Mouse (Mus musculus) midbrain, embryonic 12.5 days (tissue): ENCODE measurements at regions not wholly inside any gene's neighbourhood (a gene's known extent, or its start where the extent isn't known, plus 50 kb on each side); places are given as distances from the start of the nearest gene placed in this dataset.
"Not testable (repeated sequence)": the region's sequence is repeated elsewhere in the genome, so short reads cannot be mapped to it uniquely, and the experiment has no call there.

Source experiments
- ATAC-seq: fragments of 200-750 bp; cut with Nextera tagmentation; 2 replicates; pipeline ENCODE4 v1.8.0; 2017; ENCODE audit warnings: low read depth, moderate TSS enrichment, moderate library complexity; ENCODE audit not compliant: low FRiP score
- H3K27ac ChIP-seq: fragments of 300-500 bp; sonication (generic); replicated peaks from 2 replicates; pipeline ENCODE4 v1.5.1; 2016; ENCODE audit warnings: mild to moderate bottlenecking
- H3K27me3 ChIP-seq: fragments of 300-500 bp; sonication (generic); 2 replicates; pipeline ENCODE4 v1.6.1; 2016; ENCODE audit warnings: mild to moderate bottlenecking
- H3K36me3 ChIP-seq: fragments of 300-500 bp; sonication (generic); 2 replicates; pipeline ENCODE4 v1.6.1; 2016
- H3K4me1 ChIP-seq: fragments of 300-500 bp; sonication (generic); 2 replicates; pipeline ENCODE4 v1.6.1; 2016
- H3K4me2 ChIP-seq: fragments of 300-500 bp; sonication (generic); replicated peaks from 2 replicates; pipeline ENCODE4 v1.6.1; 2016; ENCODE audit warnings: mild to moderate bottlenecking, moderate library complexity
- H3K4me3 ChIP-seq: fragments of 300-500 bp; sonication (generic); 2 replicates; pipeline ENCODE4 v1.5.1; 2016; ENCODE audit warnings: mild to moderate bottlenecking
- H3K9ac ChIP-seq: fragments of 300-500 bp; sonication (generic); replicated peaks from 2 replicates; pipeline ENCODE4 v1.6.1; 2016; ENCODE audit warnings: mild to moderate bottlenecking, moderate library complexity
- H3K9me3 ChIP-seq: fragments of 300-500 bp; sonication (generic); 2 replicates; pipeline ENCODE4 v1.6.1; 2016; ENCODE audit warnings: mild to moderate bottlenecking
- WGBS: fragments of 180-500 bp; shearing (Covaris S2); methylation state at CpG from one replicate; pipeline ENCODE4 v1.1.7; 2016; 5-methylcytosine and 5-hydroxymethylcytosine counted together

DNA sequence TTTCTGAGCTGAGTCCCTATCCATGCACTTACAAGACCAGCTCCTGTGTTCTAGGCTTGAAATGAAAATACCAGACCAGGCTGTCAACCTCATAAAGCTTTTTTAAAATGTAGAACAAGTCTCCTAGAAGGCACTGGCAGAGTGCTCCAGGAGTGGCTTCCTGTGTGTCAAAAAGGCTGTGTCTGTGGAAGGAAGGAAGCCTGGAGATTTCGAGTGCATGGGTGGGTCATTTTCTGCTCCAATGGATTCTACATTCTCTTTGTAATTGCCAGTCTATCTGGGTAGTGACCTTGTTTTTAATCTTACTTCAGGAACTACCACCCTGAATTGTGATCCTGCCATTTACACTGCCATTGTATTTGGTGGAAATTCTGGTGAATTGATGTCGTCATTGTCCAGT, 113.9 kb upstream of the Slc38a2 start:
- peaks cover 13% of the 10 kb centered on the region for H3K9me3 ChIP-seq
- H3K4me2 ChIP-seq: no peak overlapping the region
- no peak overlapping the region for H3K9ac ChIP-seq
- no peaks in the 10 kb centered on the region for H3K36me3 ChIP-seq
- H3K27me3 ChIP-seq: no peaks in the 10 kb centered on the region
- ATAC-seq: no peak
- WGBS: 69% methylated on average over 2 of the region's 2 CpGs
- no peaks in the 10 kb centered on the region for H3K4me1 ChIP-seq
- no peak overlapping the region for H3K4me3 ChIP-seq
- H3K27ac ChIP-seq: no peak overlapping the region

DNA sequence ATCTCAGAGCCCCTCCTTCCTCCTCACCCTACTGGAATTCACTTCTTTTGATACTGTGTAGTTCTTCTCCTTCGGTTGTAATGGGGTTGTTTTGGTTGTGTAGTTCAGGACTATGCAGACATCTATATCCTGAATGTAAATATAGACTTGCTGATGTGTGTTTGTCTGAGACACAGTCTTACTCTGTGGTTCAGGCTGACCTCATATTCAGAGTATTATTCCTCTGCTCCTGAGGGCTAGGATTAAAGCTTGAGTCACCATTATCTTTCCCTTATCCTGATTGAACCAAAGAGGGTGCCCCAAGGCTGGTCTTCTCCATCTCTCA, 103.2 kb upstream of the Slc38a2 start:
- no peaks in the 10 kb centered on the region for H3K4me1 ChIP-seq
- H3K9ac ChIP-seq: no peak overlapping the region
- H3K4me3 ChIP-seq: no peak overlapping the region
- H3K36me3 ChIP-seq: no peaks in the 10 kb centered on the region
- WGBS: 74% methylated on average over 1 of the region's 1 CpGs
- H3K9me3 ChIP-seq: no peaks in the 10 kb centered on the region
- no peak for ATAC-seq
- H3K4me2 ChIP-seq: no peak overlapping the region
- no peak overlapping the region for H3K27ac ChIP-seq
- H3K27me3 ChIP-seq: no peaks in the 10 kb centered on the region

DNA sequence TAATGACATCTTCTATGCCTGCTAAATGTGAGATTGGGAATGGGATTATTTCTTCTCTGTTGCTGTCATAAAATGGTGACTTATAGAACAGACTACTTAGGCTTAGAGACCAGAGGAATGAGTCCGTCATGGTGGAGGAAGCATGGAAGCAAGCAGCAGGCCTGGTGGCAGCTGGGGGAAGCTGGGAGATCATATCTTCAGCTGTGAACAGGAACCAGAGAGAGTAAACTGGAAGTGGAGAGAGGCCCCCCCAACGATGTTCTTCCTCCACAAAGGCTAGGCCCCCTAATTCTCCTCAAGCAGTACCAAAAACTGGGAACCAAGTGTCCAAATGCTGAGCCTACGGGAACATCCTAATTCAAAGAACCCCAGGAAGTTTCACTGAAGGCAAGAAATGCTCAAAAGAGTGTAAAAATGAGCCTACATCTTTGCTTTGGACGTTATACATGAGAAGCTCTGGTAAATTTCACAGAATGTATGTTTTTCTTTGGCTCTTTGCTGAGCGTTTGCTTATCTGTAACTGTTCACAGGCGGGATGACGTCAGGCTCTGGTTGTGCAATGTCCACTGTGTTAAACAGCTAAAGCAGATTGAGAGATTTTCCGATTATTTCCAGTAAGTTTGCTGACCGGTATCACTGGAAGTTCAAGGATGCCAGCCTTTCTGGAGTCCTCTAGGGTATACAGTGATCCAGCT, 102.7 kb upstream of the Slc38a2 start:
- no peak overlapping the region for H3K4me3 ChIP-seq
- H3K9ac ChIP-seq: no peak overlapping the region
- WGBS: 85% methylated on average over 9 of the region's 9 CpGs
- H3K36me3 ChIP-seq: no peaks in the 10 kb centered on the region
- no peaks in the 10 kb centered on the region for H3K9me3 ChIP-seq
- H3K4me1 ChIP-seq: no peaks in the 10 kb centered on the region
- H3K4me2 ChIP-seq: no peak overlapping the region
- H3K27me3 ChIP-seq: no peaks in the 10 kb centered on the region
- H3K27ac ChIP-seq: no peak overlapping the region
- no peak for ATAC-seq

DNA sequence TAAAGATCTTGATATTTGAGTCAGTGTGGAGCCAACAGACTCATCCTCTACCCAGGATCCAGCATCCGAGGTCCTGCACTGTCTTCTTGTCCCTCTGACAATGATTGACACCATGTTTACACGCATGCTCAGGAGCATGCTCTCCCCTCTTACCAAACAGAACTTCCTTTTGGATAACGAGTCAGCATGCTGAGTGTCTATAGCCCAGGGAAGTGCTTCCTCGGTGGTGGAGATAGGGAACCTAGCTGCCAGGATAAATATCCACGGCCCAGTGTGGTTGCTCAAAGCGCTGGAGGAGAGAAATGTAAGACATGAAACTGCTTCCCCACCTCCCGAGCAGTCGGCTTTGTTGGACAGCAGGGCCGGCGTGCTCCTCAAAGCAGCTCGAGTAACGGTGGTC, 99.7 kb upstream of the Slc38a2 start:
- no peaks in the 10 kb centered on the region for H3K27me3 ChIP-seq
- H3K27ac ChIP-seq: no peak overlapping the region
- no peaks in the 10 kb centered on the region for H3K9me3 ChIP-seq
- ATAC-seq: no peak
- no peak overlapping the region for H3K9ac ChIP-seq
- no peak overlapping the region for H3K4me3 ChIP-seq
- H3K4me2 ChIP-seq: no peak overlapping the region
- 77% methylated on average over 12 of the region's 12 CpGs for WGBS
- H3K4me1 ChIP-seq: no peaks in the 10 kb centered on the region
- no peaks in the 10 kb centered on the region for H3K36me3 ChIP-seq

DNA sequence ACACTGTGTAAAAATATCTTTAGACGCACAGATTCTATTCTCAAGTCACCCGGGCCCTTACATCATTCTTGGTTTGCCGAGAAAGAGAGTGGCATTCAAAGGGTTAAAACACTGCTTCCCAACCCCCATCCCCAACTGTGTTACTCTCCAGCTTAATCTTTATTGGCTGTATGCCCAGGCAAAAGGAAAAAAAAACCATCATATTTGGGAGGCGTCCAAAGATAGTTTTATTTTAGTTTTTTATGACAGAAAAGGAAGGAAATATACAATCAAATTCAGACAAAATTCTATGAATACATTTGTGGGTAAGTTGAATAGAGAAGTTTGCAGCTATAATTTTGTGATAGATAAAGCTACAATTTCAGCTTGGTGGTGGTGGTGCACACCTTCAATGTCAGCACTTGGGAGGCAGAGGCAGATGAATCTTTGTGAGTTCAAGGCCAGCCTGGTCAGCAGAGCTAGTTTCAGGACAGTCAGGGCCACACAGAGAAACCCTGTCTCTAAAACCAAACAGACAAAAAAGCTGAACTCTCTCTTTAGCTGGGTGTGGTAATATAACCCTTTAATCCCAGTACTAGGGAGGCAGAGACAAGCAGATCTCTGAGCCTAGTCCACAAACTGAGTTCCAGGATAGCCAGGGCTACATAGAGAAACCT, 98.2 kb upstream of the Slc38a2 start:
- H3K27ac ChIP-seq: no peak overlapping the region
- ATAC-seq: no peak
- H3K27me3 ChIP-seq: no peaks in the 10 kb centered on the region
- no peak overlapping the region for H3K4me3 ChIP-seq
- H3K9ac ChIP-seq: no peak overlapping the region
- WGBS: 85% methylated on average over 4 of the region's 4 CpGs
- no peaks in the 10 kb centered on the region for H3K36me3 ChIP-seq
- H3K9me3 ChIP-seq: no peaks in the 10 kb centered on the region
- no peaks in the 10 kb centered on the region for H3K4me1 ChIP-seq
- H3K4me2 ChIP-seq: no peak overlapping the region

DNA sequence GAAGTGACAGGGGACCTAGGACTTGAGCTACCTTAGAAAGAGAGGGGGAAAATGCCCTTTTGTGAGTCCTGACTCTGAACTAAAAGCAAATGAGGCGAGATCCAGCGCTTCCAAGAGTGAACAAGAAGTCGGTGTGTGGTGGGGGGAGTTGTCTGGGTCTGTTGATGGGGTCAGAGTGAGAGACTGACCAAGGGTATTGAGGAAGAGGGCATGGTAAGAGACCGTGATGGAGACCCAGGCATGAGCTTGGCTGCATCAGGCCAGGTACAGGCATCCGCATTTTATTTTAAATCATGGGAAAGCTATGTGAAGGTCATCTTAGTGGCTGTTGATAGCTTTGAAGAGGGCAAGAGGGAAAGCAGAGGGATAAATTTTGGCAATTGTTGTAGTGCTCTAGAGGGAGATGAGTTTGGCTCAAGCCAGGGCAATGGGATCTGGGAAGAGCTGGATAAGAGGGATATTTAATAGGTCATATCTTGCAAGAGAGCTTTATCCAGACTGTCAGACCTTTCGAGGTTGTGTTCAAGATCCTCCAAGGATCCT, 94.7 kb upstream of the Slc38a2 start:
- no peaks in the 10 kb centered on the region for H3K9me3 ChIP-seq
- WGBS: 93% methylated on average over 6 of the region's 6 CpGs
- no peak overlapping the region for H3K4me3 ChIP-seq
- no peaks in the 10 kb centered on the region for H3K36me3 ChIP-seq
- H3K4me2 ChIP-seq: no peak overlapping the region
- ATAC-seq: no peak
- no peaks in the 10 kb centered on the region for H3K4me1 ChIP-seq
- no peak overlapping the region for H3K27ac ChIP-seq
- H3K27me3 ChIP-seq: no peaks in the 10 kb centered on the region
- no peak overlapping the region for H3K9ac ChIP-seq

DNA sequence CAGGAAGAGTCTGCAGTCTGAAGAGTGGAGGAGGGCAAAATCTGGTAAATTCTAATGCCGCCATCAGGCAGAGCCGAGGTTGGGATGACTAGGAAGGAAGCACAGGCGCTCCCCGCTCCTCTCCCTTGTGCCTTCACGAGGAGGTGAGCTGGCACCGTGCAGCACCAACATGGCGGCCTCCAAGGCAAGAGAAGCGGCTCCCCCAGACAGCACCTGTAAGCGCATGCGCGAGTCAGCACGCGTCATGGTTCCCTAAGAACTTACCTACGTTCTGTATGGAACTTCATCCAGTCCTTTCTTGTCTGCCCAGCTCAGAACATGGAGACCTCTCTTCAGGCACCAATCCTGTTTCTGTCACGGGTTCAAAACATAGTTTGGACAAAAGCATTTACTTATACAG, 93.7 kb upstream of the Slc38a2 start:
- Histone ChIP-seq H3K4me1 (no peaks in the 10 kb centered on the region), H3K27ac (no peak overlapping the region), H3K27me3 (no peaks in the 10 kb centered on the region), H3K4me3 (no peak overlapping the region), H3K9ac (no peak overlapping the region), H3K9me3 (no peaks in the 10 kb centered on the region), H3K36me3 (no peaks in the 10 kb centered on the region), H3K4me2 (no peak overlapping the region)
- WGBS: 92% methylated on average over 15 of the region's 15 CpGs
- ATAC-seq: no peak

DNA sequence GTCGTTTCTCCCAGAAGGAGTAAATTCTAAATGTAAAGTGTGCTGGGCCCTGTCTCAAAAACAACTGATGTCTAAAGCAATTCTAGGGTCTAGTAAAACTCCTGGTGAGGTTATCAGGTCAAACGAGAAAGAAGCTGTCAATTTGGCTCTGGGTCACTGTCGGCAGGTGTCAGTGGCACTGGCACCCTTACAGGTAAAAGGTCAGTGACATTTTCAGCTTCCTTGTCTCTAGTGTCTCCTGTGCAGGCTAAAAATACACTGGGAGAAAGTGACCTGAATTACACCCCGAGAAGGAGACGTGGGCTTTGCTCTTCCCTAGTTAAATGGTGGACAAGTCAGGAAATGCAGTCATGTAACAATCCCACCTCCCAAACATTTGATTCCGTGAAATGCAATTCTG, 91.8 kb upstream of the Slc38a2 start:
- Histone ChIP-seq H3K4me3 (no peak overlapping the region), H3K9me3 (no peaks in the 10 kb centered on the region), H3K4me2 (no peak overlapping the region), H3K4me1 (no peaks in the 10 kb centered on the region), H3K9ac (no peak overlapping the region), H3K27ac (no peak overlapping the region), H3K36me3 (no peaks in the 10 kb centered on the region), H3K27me3 (no peaks in the 10 kb centered on the region)
- 86% methylated on average over 6 of the region's 6 CpGs for WGBS
- no peak for ATAC-seq

DNA sequence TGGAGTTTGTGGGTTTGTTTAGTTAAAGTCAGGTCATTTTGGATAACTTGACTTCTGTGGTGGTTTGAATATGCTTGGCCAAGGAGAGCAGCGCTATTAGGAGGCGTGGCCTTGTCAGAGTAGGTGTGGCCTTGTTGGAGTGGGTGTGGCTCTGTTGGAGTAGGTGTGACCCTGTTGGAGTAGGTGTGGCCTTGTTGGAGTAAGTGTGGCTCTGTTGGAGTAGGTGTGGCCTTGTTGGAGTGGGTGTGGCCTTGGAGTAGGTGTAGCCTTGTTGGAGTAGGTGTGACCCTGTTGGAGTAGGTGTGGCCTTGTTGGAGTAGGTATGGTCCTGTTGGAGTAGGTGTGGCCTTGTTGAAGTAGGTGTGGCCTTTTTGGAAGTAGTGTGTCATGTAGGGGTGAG, 88.4 kb upstream of the Slc38a2 start:
- H3K27ac ChIP-seq, H3K4me1 ChIP-seq, H3K4me2 ChIP-seq, ATAC-seq, H3K9ac ChIP-seq, H3K9me3 ChIP-seq, H3K27me3 ChIP-seq, H3K36me3 ChIP-seq, H3K4me3 ChIP-seq: not testable (repeated sequence)
- 91% methylated on average over 2 of the region's 2 CpGs for whole genome bisulfite sequencing

DNA sequence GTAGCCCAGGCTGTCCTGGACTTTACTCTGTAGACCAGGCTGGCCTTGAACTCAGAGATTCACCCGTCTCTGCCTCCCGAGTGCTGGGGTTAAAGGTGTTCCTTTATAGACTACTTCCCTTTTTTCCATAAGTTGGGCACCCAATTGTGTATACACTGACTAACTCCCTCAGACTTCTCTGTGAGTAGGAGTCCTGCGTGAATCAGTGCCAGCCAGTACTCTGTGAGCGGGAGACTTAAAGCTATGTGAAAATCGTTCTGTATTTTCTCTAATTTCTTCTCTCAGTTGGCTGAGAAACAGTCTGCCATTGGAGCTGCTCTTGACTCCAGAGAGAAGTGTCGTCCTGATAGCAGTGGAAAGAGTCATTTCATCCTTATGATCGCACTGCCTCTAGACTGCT, 85.0 kb upstream of the Slc38a2 start:
- no peaks in the 10 kb centered on the region for H3K4me1 ChIP-seq
- no peaks in the 10 kb centered on the region for H3K9me3 ChIP-seq
- no peak overlapping the region for H3K4me2 ChIP-seq
- no peak for ATAC-seq
- H3K36me3 ChIP-seq: no peaks in the 10 kb centered on the region
- 87% methylated on average over 7 of the region's 7 CpGs for WGBS
- H3K4me3 ChIP-seq: no peak overlapping the region
- no peak overlapping the region for H3K27ac ChIP-seq
- H3K9ac ChIP-seq: no peak overlapping the region
- no peaks in the 10 kb centered on the region for H3K27me3 ChIP-seq

DNA sequence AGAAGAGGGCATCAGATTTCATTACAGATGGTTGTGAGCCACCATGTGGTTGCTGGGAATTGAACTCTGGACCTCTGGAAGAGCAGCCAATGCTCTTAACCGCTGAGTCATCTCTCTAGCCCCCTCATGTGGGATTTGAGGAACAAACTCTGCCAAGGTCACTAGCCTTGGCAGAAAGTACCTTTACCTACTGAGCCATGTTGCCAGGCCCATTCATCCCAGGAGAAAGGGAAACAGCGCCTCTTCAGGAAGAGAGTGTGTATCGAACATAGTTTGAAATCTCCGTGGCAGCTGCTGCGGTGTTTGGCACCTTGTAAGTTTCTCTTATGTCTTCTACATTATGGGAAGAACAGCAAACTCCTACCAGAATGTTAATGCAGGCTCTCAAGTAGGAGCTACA, 82.0 kb upstream of the Slc38a2 start:
- Histone ChIP-seq H3K27me3 (no peaks in the 10 kb centered on the region), H3K36me3 (no peaks in the 10 kb centered on the region), H3K9me3 (no peaks in the 10 kb centered on the region), H3K4me2 (no peak overlapping the region), H3K9ac (no peak overlapping the region), H3K4me1 (no peaks in the 10 kb centered on the region), H3K27ac (no peak overlapping the region), H3K4me3 (no peak overlapping the region)
- no peak for ATAC-seq
- 78% methylated on average over 5 of the region's 5 CpGs for WGBS

DNA sequence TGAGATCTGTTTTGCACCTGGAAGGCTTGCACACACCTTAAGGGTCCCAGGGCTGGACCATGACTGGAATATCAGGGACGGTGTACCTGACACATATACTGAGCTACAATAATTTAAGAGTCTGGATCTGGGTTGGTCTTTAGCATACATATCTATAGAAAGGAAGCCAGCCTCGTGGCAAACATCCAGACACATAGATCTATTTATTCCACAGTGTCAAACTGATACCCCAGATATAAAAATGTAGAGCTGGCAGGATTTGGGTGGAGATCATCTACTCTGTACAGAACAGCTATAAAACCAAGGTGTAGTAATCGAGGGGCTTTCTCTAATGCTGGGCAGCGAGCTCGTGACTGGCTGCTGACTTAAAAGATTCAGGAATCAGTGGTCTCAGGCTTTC, 81.1 kb upstream of the Slc38a2 start:
- Histone ChIP-seq H3K4me3 (no peak overlapping the region), H3K9me3 (no peaks in the 10 kb centered on the region), H3K36me3 (no peaks in the 10 kb centered on the region), H3K27ac (no peak overlapping the region), H3K4me2 (no peak overlapping the region), H3K4me1 (no peaks in the 10 kb centered on the region), H3K27me3 (no peaks in the 10 kb centered on the region), H3K9ac (no peak overlapping the region)
- ATAC-seq: no peak
- 87% methylated on average over 5 of the region's 5 CpGs for WGBS

DNA sequence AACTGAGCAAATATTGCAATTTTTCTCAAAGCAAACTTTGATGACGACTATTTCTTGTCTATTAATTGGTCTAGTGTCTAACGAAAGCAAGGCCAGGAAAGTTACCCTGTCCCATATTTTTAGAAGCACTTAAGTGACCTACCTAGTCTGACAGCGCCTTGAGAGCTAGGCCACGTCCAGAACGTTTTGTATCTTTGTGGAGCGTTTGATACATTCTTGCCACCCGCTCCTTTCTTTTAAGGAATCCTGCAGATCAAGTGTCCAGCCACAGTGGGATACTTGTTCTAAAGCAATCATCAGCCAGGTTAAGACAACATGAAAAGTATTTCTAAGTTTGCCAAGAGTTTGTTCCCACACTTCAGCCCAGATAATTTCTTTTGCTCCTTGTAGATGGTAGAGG, 79.8 kb upstream of the Slc38a2 start:
- Histone ChIP-seq H3K36me3 (no peaks in the 10 kb centered on the region), H3K4me2 (no peak overlapping the region), H3K4me1 (no peaks in the 10 kb centered on the region), H3K27ac (no peak overlapping the region), H3K27me3 (no peaks in the 10 kb centered on the region), H3K4me3 (no peak overlapping the region), H3K9ac (no peak overlapping the region), H3K9me3 (no peaks in the 10 kb centered on the region)
- ATAC-seq: no peak
- WGBS: 83% methylated on average over 7 of the region's 7 CpGs
